Mouse (Mus musculus): ENCODE results near the gene Slc25a19.

Gene Slc25a19

DNA sequence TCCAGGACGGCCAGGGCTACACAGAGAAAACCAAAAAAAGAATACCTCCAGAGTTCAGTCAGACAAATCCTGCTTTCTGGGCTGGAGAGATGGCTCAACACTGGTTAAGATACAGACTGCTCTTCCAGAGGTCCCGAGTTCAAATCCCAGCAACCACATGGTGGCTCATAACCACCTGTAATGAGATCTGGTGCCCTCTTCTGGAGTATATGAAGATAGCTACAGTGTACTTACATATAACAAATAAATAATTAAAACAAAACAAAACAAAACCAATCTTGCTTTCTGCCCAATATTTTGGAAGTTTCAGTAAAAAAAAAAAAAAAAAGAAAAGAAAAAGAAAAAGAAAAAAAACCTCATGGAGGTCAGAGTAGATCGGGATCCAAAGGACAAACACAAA lies 32.9 kb downstream of the Slc25a19 start:
- DNase-seq (ENCODE audit: low read depth): peak; percentile 59

DNA sequence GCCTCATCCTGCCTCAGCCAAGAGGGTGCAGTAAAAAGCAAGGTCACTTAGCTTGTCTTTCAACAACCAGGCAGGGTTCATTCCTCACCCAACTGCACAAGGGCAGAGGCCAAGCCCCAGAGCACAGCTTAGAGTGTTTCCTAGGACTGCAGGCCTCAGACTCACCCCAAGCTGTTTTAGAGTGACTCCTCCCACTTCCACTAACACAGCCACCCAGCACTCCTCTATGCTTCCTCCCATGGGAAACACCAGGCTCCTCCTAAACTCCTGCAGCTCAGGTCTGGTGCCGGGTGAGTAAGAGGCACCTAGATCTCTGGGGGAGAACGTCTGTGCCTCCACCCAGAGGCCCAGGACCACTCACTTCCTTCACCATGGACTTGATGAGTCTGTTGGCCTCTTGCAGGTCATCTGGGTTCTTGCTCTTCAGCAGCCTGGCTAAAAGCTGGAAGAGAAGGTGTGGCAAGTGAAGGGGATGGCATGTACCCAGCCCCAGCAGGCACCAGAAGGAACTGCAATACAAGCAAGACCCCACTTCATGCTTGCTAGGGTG lies 37.5 kb downstream of the Slc25a19 start:
- no peak for DNase-seq (ENCODE audit: low read depth)

DNA sequence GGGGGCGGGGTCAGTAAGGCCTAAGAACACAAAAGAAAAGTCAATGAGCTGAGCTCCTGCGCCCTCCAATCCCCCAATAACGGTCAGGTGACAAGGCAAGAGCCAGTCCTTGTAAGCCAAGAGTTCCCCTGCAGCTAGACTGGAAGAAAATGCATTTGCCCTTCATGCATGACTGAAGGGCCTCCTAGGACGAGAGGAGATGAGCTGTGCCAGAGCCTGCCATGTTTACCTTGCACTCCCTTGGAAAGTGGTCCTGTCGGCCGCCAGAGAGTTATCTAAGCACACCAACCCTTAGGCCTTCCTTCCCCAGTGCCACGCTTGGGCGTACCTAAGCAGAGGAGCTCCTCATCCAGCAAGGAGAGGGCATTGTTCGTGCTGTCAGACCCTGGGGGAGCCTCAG lies 40.1 kb downstream of the Slc25a19 start:
- no peak for DNase-seq (ENCODE audit: low read depth)

DNA sequence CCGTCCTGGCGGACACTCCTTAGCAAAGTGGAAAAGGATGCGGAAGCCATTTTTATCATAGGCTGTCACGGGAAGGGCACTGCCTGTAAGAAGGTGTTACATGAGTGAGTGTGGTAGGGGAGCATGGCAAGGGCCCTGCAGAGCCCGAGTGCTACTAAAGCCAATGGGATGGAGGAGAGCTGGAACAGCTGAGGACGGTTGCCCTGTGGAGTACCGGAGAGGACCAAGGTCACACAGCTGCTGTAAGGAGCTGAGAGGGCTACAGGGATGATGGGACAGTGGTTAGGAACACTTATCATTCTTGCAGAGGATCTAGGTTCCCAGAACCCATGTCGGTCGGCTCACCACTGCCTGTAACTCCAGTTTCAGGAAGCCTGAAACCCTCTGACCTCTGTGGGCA lies 41.7 kb downstream of the Slc25a19 start:
- no peak for DNase-seq (ENCODE audit: low read depth)

DNA sequence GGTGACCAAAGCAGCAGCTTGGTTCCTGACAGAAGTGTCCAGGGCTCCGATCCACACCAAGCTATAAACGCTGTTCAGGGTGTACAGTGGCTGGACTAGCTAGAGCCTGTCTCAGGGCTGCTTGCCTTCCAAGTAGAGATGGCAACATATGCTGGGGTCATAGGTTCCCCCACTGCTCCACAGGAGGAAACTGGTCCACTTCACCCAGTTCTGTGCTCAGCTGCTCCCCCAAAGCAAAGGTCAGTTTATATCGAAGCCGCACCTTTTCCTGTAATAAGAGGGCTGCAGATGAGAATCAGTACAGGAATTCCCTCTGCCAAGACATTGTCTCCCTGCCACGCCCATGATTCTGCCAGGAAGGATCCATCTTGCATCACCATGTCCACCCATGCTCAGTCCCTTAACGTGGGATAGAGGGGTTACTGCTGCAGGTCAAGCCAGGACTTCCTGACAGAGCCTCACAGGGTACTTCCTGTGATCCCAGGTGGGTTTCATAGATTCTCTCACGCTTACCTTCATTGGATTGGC lies 42.5 kb downstream of the Slc25a19 start:
- DNase-seq (ENCODE audit: low read depth): no peak

DNA sequence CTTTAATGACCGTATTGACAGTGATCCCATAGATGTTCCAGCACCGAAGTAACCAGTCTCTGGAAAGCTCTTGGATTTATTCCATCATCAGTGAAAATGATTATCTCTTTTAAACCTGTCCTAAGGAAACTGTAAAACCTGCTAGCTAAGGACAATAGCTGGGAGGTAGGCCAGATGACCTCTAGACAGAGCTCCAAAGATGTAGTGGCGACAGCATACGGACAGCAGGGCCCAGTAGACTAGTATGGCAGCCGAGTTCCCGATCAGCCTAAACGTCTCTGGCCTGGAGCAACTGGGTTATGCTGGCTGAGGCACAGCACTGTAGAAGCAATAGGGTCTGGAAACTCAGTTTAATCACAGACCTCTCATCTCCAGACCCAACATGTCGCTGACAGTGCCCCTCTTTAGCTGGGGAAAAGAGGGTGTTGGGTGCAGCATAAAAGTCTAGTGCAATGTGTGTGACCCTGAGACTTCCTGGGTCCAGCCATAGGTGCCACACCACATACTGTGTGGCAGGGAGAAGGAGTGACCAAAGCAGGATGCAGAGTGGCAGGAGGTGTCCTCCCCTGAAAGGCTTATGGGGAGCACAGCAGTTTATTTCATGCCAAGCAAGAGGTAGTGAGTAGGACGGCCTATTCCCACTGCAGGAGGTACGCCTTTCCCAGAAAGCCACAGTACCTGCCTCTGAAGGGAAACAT lies 43.6 kb downstream of the Slc25a19 start:
- no peak for DNase-seq (ENCODE audit: low read depth)

DNA sequence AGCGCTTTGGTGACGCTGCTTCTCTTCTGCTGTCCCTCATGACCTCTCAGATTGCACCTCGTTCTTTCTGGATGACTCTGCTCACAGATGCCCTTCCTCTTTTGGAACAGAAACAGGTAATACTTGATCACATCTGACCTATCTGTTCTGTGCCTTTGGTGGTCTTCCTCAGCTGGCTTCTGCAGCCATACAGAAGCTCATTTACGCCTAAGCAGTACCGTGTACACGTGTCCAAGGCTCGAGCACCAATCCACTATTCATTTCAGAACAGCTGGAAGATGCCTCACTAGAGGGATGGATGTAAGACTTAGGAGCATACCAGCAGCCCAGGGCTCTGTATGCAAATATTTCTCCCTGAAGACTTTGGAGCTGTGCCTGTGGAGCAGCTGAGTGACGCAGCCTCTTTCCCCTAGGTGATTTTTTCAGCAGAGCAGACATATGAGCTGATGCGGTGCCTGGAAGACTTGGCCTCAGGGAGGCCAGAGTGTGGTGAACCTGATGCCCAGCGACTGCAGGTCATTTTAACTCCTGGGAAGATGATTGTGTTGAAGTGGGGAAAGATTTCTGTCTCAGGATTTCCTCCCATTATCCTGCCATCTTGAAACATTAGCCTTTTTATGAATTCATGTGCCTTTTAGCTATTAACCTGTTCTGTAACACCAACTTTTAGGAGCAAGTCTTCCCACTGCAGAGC lies 45.0 kb downstream of the Slc25a19 start:
- no peak for DNase-seq (ENCODE audit: low read depth)

DNA sequence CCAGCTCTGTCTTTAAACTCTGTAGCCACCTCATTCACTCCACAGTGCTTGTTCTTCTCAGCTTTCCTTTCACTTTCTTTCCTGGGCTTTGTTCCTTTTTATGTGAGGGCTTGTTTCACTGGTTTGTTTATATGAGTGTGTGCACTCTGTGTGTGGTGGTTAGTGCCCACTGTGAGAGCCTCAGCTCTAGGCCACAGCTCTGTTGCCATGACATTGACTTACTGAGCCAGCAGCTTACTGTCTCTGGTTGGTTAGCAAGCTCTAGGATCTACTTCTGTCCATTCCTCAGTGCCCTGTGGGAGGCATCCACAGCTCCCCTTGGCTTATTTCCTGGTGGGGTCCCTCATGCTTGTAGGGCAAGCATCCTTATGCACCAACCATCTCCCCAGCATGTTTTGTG lies 49.0 kb downstream of the Slc25a19 start:
- DNase-seq (ENCODE audit: low read depth): no peak

DNA sequence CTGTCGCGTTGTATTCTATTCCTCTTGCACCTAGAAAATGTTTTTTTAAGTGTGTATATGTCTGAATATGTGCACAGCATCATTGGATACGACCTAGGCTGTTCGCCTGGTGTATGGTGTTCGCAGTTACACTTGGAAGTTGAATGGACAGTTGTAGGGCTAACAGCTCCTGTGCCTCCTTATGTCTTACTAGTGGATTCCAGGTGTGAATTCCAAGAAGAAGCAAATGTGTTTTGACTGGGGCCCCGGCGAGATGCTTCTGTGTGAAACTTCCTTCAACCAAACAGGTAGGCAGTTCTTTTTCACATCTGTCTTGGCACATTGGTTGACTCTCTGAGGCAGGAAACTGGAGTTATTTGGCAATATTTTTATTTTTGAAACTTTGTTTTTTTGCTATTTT lies 63.1 kb downstream of the Slc25a19 start:
- DNase-seq (ENCODE audit: low read depth): no peak

All from NIH3T3 (cell line).